Mouse (Mus musculus) forebrain, postnatal 0 days (tissue): ENCODE data around the gene Col25a1. TPM values are rescaled to one million over a fixed set of nuclear protein-coding genes. Genes with fewer than 3 reads are reported as not detected.

Source experiments
- ATAC-seq: fragments of 200-750 bp; cut with Nextera tagmentation; 2 replicates; pipeline ENCODE4 v1.8.0; 2017; ENCODE audit warnings: mild to moderate bottlenecking, moderate library complexity
- DNase-seq: peaks from one replicate; pipeline ENCODE4 v3.0.0-alpha.2; 2015
- H3K27ac ChIP-seq: fragments of 300-500 bp; sonication (generic); 2 replicates; pipeline ENCODE4 v1.5.1; 2014; ENCODE audit warnings: low read depth, mild to moderate bottlenecking, antibody characterized with exemption, low read length, moderate library complexity, mixed read lengths
- H3K27me3 ChIP-seq: fragments of 300-500 bp; sonication (generic); 2 replicates; pipeline ENCODE4 v1.6.1; 2014; ENCODE audit warnings: mild to moderate bottlenecking, low read length, mixed read lengths; ENCODE audit not compliant: insufficient read depth
- H3K36me3 ChIP-seq: fragments of 300-500 bp; sonication (generic); 2 replicates; pipeline ENCODE4 v1.6.1; 2014; ENCODE audit warnings: mild to moderate bottlenecking, moderate library complexity; ENCODE audit not compliant: insufficient read depth
- H3K4me1 ChIP-seq: fragments of 300-500 bp; sonication (generic); 2 replicates; pipeline ENCODE4 v1.6.1; 2014; ENCODE audit warnings: antibody characterized with exemption; ENCODE audit not compliant: insufficient read depth
- H3K4me2 ChIP-seq: fragments of 300-500 bp; sonication (generic); 2 replicates; pipeline ENCODE4 v1.6.1; 2014; ENCODE audit warnings: low read depth, mild to moderate bottlenecking, moderate library complexity
- H3K4me3 ChIP-seq: fragments of 300-500 bp; sonication (generic); 2 replicates; pipeline ENCODE4 v1.5.1; 2014; ENCODE audit warnings: low read depth, low read length, mixed read lengths
- H3K9ac ChIP-seq: fragments of 300-500 bp; sonication (generic); 2 replicates; pipeline ENCODE4 v1.6.1; 2014; ENCODE audit warnings: mild to moderate bottlenecking
- H3K9me3 ChIP-seq: fragments of 300-500 bp; sonication (generic); 2 replicates; pipeline ENCODE4 v1.6.1; 2016; ENCODE audit warnings: low read length
- CTCF ChIP-seq: sonication (generic); IDR thresholded peaks from 2 replicates; pipeline ENCODE4 v1.5.1; 2016; ENCODE audit warnings: antibody characterized with exemption, control low read depth, low read depth
- WGBS: fragments of 180-500 bp; shearing (Covaris S2); extraction: QIAGEN DNeasy Blood & Tissue Kit; methylation state at CpG from one replicate; pipeline ENCODE4 v1.1.7; 2014; 5-methylcytosine and 5-hydroxymethylcytosine counted together
- polyA plus RNA-seq: library from polyadenylated mRNA; unstranded; fragments of >200 nt; fragmentation: Nextera tagmentation; extraction: Ambion mirVana; gene quantifications from 2 replicates; pipeline ENCODE4 v1.2.1, GENCODE M21; 2015
- total RNA-seq: library from RNA; depleted of rRNA; stranded (reverse); fragments of >200 nt; gene quantifications from 2 replicates; pipeline ENCODE4 v1.2.3, GENCODE M21; 2014

The Col25a1 gene
- total and polyA plus RNA-seq, 2 experiments from 2014 or later = 5.7 to 23.7 TPM

- Histone ChIP-seq H3K4me2 (peak overlapping the region; percentile 8; the same call in 1 of the 2 replicates), H3K9me3 (no peaks in the 10 kb centered on the region)
- ATAC-seq = peak; percentile 78
These were observed 179.5 kb downstream of the Col25a1 start for GRCm38 (mm10) chr3:130310694-130311305.

GRCm38 (mm10) chr3:130313246-130313645, 181.9 kb downstream of the Col25a1 start:
- Histone ChIP-seq H3K9me3 (no peaks in the 10 kb centered on the region), H3K36me3 (no peaks in the 10 kb centered on the region), H3K9ac (no peak overlapping the region), H3K4me2 (no peak overlapping the region), H3K27ac (no peak overlapping the region), H3K4me3 (no peak overlapping the region), H3K27me3 (no peaks in the 10 kb centered on the region), H3K4me1 (no peaks in the 10 kb centered on the region; the same call in 1 of the 2 replicates)
- WGBS = 51% methylated on average over 6 of the region's 6 CpGs
- ATAC-seq (peak; percentile 30; the same call in 1 of the 2 replicates), DNase-seq (peak; percentile 41)
- no peak for TF ChIP-seq CTCF

More at GRCm38 (mm10) chr3:130310694-130311305, 179.5 kb downstream of the Col25a1 start:
- H3K27ac ChIP-seq = no peak overlapping the region
- peak; percentile 56 for DNase-seq
- no peak overlapping the region for H3K9ac ChIP-seq
- H3K27me3 ChIP-seq = no peaks in the 10 kb centered on the region
- no peak overlapping the region for H3K4me3 ChIP-seq
- WGBS = 19% methylated on average over 14 of the region's 14 CpGs
- H3K4me1 ChIP-seq = no peaks in the 10 kb centered on the region; the same call in 1 of the 2 replicates
- TF ChIP-seq CTCF = no peak
- H3K36me3 ChIP-seq = no peaks in the 10 kb centered on the region

GRCm38 (mm10) chr3:130327039-130328015, 196.0 kb downstream of the Col25a1 start:
- Histone ChIP-seq H3K4me2 (no peak overlapping the region), H3K4me3 (no peak overlapping the region), H3K9ac (no peak overlapping the region), H3K27me3 (no peaks in the 10 kb centered on the region), H3K36me3 (no peaks in the 10 kb centered on the region), H3K4me1 (no peaks in the 10 kb centered on the region), H3K27ac (no peak overlapping the region), H3K9me3 (no peaks in the 10 kb centered on the region)
- ATAC-seq (no peak), DNase-seq (no peak)
- 53% methylated on average over 13 of the region's 13 CpGs for WGBS
- TF ChIP-seq CTCF = no peak

- TF ChIP-seq CTCF = no peak
- WGBS = 78% methylated on average over 9 of the region's 9 CpGs
- H3K4me2 ChIP-seq = no peak overlapping the region
- DNase-seq (no peak), ATAC-seq (peak; percentile 27; the same call in 1 of the 2 replicates)
- H3K4me1 ChIP-seq = no peaks in the 10 kb centered on the region
- no peak overlapping the region for H3K4me3 ChIP-seq
- H3K36me3 ChIP-seq = no peaks in the 10 kb centered on the region
- H3K27me3 ChIP-seq = no peaks in the 10 kb centered on the region
- H3K27ac ChIP-seq = no peak overlapping the region
- no peaks in the 10 kb centered on the region for H3K9me3 ChIP-seq
- H3K9ac ChIP-seq = no peak overlapping the region
These were observed 197.6 kb downstream of the Col25a1 start for GRCm38 (mm10) chr3:130328909-130329308.

GRCm38 (mm10) chr3:130329833-130330555, 198.7 kb downstream of the Col25a1 start:
- Histone ChIP-seq H3K4me3 (no peak overlapping the region), H3K4me1 (no peaks in the 10 kb centered on the region), H3K9ac (no peak overlapping the region), H3K27me3 (no peaks in the 10 kb centered on the region), H3K4me2 (no peak overlapping the region), H3K9me3 (no peaks in the 10 kb centered on the region), H3K27ac (no peak overlapping the region), H3K36me3 (no peaks in the 10 kb centered on the region)
- ATAC-seq (no peak), DNase-seq (no peak)
- TF ChIP-seq CTCF = no peak
- WGBS = 97% methylated on average over 9 of the region's 9 CpGs

GRCm38 (mm10) chr3:130330556-130330950, 199.3 kb downstream of the Col25a1 start:
- ATAC-seq (no peak), DNase-seq (no peak)
- H3K9ac ChIP-seq = no peak overlapping the region
- WGBS = 78% methylated on average over 3 of the region's 3 CpGs
- no peak overlapping the region for H3K4me3 ChIP-seq
- no peaks in the 10 kb centered on the region for H3K36me3 ChIP-seq
- H3K27me3 ChIP-seq = no peaks in the 10 kb centered on the region
- no peak overlapping the region for H3K27ac ChIP-seq
- no peak for TF ChIP-seq CTCF
- no peaks in the 10 kb centered on the region for H3K4me1 ChIP-seq
- H3K4me2 ChIP-seq = no peak overlapping the region
- H3K9me3 ChIP-seq = no peaks in the 10 kb centered on the region
